Mouse (Mus musculus) right cerebral cortex, postnatal 14 days (tissue): ENCODE measurements around the gene Trim14.

ENCODE experiments used
- DNase-seq: peaks from one replicate; pipeline ENCODE4 v3.0.0; 2022

Trim14 gene

GRCm38 (mm10) chr4:46560069-46560705, 24.2 kb upstream of the Trim14 start:
- DNase-seq: no peak

GRCm38 (mm10) chr4:46558672-46559667, 23.0 kb upstream of the Trim14 start:
- no peak for DNase-seq

DNA sequence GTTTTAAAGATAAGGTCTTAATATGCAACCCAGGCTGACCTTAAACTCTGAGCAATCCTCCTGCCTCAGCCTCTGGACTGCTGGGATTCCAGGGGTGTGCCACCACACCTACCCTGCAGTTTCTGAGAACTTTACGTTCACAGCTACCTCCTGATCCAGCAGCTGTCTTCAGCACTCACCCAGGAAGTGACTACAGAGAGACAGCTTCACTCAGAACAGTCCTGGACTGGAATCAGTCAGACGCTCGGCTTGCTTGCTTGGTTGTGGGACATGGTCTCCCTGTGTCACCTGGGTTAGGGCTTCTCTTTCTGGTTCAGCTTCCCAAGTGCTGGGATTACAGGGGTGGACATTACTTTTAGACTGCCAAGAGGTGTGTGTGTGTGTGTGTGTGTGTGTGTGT, 21.0 kb upstream of the Trim14 start:
- DNase-seq: no peak

GRCm38 (mm10) chr4:46555762-46556161, 19.8 kb upstream of the Trim14 start:
- DNase-seq: no peak

DNA sequence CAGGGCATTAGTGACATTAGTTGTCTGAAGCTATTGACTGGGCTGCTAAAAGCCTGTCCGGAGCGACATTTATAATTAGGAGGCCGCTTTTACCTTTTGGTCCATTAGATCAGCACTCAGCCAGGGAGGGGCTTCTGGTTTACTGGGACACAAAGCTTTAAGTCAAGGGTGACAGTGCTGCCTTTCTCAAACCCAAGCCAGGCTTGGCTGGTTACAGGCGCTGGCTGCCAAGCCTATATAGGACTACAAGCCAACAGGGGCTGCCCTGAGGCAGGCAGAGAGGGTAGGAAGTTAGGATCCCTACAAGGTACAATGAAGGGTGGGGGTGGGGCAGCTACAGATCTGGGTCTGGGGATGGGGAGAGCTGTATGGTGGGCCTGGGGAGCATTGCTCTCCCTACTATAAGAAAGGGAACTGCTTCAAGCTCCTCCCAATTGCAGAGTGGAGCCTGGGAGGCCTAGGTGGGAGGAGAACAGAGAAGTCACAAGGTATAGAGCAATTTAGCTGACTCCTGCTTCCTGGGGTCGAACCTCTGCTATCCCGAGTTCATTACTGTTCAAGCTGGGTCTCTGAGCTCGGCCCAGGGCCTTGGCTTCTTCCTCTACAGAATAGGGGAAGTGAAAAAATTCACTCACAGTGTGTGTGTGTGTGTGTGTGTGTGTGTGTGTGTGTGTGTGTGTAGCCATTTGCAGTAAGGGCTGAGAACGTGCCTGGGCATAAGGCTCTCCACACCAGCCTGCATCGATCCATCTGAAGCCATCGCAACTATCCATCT, 18.5 kb upstream of the Trim14 start:
- DNase-seq: no peak

DNA sequence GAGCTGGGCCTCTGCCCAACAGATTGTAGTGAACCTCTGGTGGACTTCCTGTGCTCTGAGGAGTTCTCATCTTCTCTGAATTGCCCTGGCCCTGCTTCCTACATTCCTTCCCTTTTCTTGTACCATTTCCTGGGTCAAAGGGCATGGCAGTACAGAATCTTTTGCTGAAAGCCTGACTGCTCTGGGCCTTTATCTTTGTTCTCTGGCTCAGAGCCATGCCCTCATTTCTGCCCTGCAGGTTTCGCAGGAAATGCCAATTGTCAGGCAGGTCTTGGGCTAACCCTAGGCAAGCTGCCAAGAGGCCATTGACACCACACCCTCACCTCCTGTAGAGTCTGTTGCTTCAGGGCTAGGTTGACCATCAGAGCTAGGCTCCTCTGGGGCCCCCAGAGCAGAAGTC, 17.9 kb upstream of the Trim14 start:
- DNase-seq: no peak

DNA sequence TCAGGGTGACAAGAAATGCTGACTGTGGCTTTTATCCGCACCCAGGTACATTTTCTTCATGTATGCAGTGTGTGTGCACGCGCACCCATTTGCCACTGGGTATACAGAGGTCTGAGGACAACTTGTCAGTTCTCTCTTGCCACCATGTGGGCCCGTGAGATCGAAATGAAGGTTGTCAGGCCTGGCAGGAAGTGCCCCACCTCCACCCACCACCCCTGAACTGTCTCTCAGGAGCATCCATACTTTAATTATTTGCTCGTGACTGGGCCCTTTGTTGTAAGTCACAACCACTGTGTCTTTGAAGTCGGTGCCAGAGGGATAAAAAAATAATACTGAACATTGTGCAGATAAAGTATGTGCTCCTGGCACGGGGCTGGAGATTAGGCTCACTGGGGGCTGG, 14.5 kb upstream of the Trim14 start:
- no peak for DNase-seq

- no peak for DNase-seq
These were observed 14.0 kb upstream of the Trim14 start for GRCm38 (mm10) chr4:46549979-46550378.

DNA sequence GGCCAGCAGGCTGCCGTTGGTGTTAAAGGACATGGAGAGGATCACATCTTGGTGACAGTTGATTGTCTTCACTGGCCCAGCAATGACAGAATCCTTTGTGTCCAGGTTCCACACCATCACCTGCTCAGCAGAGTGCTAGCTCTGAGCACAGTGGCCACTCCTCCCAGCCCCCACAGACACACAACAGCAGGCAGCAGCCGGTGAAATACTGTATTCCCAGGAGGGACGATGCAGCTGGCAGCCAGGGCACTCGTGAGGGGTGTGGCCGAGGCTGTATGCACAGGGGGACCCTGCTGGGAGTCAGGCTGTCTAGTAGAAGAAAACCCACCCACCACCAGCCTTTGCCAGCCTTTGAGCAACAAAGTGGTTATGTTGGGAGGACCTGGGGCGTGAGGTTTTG, 10.8 kb upstream of the Trim14 start:
- no peak for DNase-seq

GRCm38 (mm10) chr4:46545498-46545897, 9.6 kb upstream of the Trim14 start:
- no peak for DNase-seq

- DNase-seq: peak; percentile 45
These were observed 8.4 kb upstream of the Trim14 start for GRCm38 (mm10) chr4:46544313-46544712.

DNA sequence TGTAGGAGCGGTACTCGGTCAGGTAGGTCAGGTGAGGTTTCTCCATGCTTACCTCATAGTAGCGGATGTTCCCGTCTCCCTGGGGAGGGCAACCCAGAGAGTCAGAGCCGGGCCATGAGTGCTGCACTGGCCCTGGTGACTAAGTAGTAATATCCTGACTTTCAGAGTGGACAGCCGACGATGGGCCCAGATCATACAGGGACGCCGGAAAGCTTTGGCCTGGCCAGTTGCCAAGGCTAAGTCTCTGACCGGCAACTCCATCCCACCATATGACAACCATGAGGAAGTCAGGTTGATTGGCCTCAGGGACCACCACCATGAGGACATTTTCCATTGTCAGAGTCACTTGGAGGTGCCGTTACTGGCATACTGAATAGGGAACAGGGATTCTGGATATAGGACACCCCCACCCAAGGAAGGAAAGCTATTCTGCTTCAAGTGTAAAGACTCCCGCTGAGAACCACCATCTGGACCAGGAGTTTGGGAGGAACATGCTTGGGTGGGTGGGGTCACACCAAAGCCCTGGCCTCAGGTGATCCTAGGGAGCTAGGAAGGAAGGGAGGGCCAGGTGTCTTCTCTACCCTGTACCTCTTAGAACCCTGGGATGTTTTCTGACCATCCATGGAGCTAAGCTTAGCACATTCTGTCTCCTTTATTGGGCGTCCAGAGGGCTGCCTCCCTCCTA, 7.6 kb upstream of the Trim14 start:
- DNase-seq: no peak

GRCm38 (mm10) chr4:46541707-46542106, 5.8 kb upstream of the Trim14 start:
- no peak for DNase-seq

GRCm38 (mm10) chr4:46539167-46539566, 3.2 kb upstream of the Trim14 start:
- no peak for DNase-seq

- DNase-seq: no peak
These were observed 679 bp downstream of the Trim14 start for GRCm38 (mm10) chr4:46535094-46535830.

- DNase-seq: no peak
These were observed 1.8 kb downstream of the Trim14 start for GRCm38 (mm10) chr4:46533934-46534720.

DNA sequence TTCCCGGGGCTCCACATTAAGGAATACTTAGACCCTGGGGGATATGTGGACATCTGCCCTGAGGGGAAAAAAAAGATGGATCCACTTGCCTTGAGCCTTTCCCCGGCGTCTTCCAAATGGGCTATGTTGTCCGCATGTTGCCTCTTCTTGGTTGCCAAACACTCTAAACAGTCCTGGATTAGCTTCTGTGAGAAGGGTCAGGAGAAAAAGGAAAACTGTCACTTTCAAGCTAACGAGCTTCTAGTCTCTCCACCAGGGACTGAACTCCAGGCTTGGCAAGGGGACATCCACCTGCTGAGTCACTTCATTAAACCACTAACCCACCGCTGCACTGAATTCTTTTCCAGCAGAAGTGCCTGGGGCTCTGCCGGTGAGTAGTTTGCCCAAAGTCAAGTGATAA, 3.0 kb downstream of the Trim14 start:
- no peak for DNase-seq

DNA sequence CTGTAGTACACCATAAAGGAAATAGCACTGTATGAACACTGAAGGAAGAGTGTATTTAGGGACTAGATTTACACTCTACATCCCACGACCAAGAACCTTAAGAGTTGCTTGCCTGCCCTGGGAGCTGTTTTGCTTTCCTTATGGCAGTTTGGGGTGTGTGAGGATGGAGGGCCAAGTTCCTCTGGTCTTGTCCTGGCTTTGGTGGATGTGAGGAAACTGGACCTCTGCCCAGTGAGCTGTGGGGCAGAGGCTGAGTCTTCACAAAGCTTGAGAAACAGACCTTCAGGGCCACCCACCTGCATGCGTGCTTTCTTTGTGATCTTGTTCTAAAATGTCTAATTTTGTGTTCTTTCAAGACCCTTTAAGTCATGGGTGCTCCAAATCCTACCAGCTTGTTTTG, 3.4 kb downstream of the Trim14 start:
- no peak for DNase-seq

DNA sequence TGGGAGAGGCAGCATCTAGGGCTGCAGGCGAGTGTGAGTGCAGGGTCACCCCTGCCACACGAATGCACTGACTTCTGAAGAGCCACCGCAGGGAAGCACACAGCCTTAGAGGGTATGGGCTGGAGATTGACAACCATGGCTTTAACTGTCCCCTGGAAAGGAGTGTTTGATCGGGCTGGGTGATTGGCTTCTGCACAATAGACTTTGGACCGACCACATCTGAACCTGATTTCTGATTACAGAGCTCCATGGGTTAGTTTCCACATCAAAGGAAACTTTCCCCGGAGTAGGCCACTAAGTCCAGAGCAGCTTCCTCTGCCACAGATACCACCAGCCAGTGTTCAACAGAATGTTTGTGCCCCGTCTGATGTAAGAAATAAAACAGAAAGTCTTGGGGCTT, 6.2 kb downstream of the Trim14 start:
- no peak for DNase-seq

DNA sequence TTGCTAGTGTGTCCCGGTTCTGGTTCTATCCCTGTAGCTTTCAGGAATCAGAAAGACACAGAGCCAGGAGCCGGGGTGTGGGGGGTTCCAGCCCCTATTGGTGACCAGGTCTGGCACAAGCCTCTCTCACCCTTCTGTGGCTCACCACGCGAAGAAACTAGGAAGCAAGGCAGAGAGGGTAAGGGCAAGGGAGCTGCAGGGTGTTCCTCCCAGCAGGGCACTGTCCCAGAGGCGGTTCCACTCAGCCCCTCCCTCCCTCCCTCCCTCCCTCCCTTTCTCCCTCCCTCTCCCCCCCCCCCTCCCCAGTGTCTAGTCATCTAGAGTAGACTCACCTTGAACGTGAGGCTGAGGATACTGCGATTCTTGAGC, 8.4 kb downstream of the Trim14 start:
- DNase-seq: no peak

DNA sequence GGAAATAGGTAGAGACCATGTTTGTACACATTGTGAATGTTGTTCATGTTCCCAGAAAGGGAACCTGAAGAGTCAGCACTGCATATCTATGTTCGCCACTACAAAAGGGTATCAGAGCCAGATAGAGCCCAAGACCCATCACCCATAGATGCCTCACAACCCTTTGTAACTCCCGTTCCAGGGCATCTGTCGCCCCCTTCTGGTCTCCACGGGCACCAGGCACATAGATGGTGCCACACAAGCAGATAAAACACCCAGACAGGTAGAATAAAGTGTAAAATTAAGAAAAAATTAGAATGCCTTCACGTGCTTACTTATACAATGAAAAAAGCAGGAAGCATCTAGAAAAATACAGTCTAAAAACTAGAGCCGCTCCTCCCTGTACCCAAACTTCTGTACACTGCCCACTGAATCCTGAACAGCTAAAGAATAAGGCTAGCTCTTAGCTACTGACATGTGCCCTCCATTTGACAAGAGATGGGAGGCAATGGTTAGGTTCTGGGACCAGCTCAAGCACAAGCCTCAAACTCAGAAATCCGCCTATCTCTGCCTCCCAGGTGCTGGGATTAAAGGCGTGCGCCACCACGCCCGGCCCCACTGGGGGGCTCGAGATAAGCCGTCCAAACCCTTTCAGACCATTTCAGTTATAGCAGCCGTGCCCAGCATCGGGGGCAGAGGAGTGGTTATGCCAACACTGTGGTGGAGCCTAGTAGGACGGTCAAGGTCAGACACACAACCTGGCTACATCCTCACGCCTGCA, 9.0 kb downstream of the Trim14 start:
- DNase-seq: no peak
